Mouse (Mus musculus): ENCODE data around the gene Gpr161.
A peak's percentile ranks its signal among the peaks of the same experiment; 100 is the strongest.

The Gpr161 gene

GRCm38 (mm10) chr1:165295489-165295888 is at the start of gene Gpr161:
Gene Gpr161 (plus strand): TSS chr1:165295789.
- DNase-seq (ENCODE audit: low read depth, low spot score) = no peak

DNA sequence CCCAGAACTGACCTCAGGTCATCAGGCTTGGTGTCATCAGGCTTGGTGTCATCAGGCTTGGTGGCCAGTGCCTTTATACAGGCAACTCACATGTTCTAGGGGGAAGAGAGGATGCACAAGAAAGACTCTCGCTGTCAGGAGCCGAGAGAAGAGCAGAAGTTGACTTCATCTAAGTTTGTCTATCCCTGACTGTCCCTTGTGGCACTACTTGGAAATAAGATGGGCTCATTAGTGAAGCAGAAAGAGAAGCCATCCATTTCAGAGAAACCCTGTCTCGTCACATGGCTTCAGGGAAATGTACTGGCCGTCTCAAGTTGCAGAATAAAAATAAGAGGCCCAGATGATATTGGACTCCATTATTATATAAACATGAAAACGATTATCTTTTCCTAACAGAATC is 49.0 kb upstream of the Gpr161 start:
- DNase-seq (ENCODE audit: low read depth, low spot score) = no peak

DNA sequence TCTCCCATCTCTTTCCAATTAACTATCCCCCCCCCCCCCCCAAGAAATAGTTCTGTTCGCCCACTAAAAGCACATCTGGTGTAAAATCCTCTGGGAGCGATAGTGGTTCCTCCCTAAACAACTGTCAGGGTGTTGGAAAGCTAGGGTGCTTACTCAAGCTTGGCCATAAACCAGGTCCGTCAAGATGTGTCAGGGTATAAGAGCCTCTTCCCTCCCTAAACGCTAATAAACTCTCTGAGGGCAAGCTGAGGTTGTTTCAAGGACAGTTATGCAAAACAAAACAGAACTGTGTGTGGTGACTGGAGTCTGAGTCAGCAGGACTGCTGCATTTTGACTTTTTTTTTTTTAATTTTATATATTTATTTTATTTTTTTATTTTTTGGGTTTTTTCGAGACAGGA is 48.5 kb upstream of the Gpr161 start:
- DNase-seq (ENCODE audit: low read depth, low spot score) = no peak

DNA sequence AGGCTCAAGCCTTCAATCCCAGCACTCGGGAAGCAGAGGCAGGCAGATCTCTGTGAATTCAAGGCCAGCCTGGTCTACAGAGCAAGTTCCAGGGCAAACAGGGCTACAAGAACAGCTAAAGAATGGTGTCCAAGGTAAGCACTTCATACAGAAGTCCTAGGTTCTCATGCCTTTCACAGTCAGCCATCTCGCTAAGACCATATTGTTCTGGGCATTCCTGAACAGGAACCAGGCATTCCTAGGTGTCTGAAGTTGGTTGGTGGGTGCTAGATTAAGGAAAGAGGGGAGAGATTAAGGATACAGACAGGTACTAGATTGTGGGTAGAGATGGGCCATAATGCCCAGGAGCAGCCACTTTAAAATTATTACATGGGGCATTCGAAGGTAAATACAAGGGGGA is 47.8 kb upstream of the Gpr161 start:
- DNase-seq (ENCODE audit: low read depth, low spot score) = no peak

- DNase-seq (ENCODE audit: low read depth, low spot score) = no peak
These were observed 46.7 kb upstream of the Gpr161 start for GRCm38 (mm10) chr1:165248842-165249241.

DNA sequence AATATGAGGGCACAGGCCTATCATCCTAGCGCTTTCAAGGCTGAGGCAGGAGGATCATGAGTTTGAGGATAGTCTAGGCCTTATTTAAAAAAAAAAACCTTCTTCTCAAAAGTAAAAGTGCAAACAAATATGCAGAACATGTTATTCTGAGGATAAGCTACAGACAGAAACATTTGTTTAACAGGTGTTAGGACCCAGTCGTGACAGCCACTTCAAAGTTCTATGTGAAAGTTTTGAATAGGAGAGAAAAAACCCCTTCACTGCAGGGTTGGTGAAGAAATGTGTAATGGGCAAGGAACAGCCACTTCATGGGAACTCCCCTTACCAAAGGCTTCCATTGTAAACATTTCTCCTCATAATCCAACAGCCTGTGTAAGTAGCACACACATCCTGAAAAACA is 45.0 kb upstream of the Gpr161 start:
- DNase-seq (ENCODE audit: low read depth, low spot score) = no peak

DNA sequence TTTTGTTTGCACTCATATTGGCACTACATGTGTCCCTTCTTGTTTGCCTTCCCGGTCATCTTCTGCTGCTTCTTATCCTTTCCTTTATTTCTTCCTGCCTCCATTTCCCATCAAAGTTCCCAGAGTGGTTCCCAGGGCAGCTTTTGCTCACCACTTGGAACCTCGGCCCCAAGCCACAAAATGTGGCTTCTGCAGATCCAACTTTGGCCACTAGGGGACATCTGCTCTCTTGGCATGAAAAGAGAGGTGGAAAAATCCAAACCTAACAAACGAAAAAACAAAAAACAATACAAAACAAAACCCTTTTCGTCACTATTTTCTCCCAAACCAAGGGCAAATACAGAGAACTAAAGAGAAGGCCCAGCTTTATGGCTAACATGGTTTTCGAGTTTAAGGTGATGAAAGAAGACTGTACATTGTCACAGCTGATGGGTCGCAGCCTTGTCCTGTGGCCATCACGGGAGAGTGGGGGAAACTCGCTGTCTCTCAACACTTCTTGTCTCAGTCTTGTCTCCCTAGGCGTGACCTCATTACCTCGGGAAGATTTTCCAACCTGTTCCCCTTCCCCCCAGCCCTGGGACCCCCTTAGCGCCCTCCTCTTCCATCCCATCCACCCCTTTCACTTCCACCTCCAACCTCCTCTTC is 43.4 kb upstream of the Gpr161 start:
- peak; percentile 71 for DNase-seq (ENCODE audit: low read depth, low spot score)

DNA sequence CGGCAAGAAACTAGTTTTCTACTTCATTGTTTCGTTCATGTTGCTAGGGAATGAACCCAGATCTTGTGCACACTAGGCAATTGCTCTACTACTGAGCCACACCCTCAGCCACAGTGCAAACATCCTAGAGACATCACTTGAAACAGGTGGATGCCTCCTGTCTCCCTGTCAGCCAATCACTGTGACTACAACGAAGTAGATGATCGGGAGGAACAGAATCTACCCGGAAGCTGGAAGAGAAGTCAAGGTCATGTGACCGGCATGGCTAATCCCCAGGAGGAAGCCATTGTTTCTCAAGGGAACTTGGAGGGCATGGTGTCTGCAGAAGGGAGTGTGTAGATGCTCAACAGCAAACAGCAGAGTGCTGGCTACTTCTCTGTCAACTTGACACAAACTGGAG is 20.6 kb upstream of the Gpr161 start:
- DNase-seq (ENCODE audit: low read depth, low spot score) = no peak

DNA sequence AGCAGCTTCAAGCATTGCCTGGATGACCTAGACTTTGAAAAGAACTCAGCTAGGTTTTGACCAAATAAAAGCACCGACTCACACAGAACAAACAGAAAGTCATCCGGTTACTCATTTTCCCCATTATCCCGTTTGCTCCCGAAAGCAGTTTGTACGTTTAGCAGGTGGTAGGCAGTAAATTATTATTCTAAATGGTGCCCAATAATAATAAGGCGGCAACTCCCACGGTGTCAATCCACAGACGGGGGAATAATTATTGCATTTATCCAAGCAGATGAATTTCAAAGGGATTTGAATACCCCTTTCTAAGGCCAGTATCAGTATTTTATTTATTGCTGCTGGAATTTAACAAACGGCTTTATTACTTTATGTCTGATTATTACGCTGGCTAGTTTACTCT is 14.8 kb upstream of the Gpr161 start:
- no peak for DNase-seq (ENCODE audit: low read depth, low spot score)

DNA sequence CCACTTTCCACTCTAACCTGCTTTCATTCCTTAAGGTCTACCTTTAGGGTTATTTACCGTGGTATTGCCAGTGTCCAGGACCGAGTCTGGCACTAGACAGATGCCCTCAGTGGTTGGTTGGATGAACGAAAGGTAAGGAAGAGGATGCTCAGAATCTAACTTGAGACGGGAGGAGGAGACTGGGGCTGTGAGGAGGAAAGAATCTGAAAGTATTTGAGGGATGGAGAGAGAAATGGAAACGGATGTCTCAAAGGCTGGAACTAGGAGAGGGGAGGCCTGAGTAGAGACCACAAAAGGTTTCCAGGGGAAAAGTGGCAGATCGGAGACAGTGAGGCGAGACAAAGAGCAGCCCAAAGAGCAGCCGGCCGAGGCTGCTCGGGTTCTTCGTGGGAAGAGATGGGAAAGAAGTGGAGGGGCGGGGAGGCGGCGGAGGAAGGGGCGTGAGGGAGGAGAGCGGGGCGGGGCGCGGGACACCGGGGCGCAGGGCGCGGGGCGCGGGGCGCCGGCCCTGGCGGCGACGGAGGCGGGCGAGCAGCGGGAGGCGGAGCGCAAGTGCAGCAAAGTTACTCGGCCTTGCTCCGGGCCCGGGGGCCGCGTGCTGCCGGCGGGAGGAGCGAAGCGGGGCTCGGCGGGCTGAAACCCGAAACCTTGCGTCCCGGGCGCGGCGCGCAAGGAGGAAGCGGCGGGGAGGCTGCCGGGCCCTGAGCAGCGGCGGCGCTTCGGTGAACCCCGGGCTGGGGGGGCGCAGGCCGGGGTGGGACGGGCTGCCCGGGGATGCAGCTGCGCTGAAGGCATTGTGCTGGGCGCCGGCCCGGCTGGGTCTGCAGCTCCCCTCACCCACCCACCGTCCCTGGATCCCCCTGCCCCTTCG is 14.0 kb upstream of the Gpr161 start:
- DNase-seq (ENCODE audit: low read depth, low spot score) = peak; percentile 75

DNA sequence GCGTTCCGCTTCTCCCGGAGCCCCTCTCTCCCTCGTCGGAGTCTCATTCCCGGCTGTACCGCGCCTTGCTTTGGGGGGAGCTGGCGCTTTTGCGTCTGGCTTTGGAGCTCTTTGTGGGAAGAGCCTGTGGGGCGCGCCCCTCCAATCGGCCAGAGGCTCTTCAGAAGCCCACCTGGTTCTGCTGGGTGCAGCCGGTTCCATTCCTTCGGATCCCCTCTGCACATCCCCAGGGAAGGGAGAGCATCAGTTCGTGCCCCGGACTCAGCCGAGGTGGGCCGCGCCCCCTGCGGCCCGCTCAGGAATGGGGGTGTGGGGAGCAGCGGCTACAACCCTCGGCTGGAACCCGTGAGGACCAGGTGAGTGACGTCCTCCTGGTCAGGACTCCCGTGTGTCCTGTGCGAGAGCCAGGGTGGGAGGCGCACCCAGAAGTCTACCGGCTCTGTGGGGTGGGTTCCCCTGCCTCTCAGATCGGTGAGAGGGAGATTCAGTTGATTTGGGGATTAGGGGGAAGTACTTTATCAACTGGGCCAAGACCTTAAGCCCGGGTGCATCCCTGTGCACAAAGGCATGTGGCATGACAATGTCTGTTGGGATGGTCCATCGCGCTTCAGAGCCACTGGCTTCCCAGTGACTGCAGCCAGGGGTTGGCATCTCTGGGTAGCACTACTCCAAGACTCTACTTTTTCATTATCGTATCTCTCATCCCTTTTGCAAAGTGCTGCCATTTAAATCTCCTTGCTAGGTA is 13.2 kb upstream of the Gpr161 start:
- peak; percentile 61 for DNase-seq (ENCODE audit: low read depth, low spot score)

- DNase-seq (ENCODE audit: low read depth, low spot score) = no peak
These were observed 12.6 kb upstream of the Gpr161 start for GRCm38 (mm10) chr1:165282967-165283345.

DNA sequence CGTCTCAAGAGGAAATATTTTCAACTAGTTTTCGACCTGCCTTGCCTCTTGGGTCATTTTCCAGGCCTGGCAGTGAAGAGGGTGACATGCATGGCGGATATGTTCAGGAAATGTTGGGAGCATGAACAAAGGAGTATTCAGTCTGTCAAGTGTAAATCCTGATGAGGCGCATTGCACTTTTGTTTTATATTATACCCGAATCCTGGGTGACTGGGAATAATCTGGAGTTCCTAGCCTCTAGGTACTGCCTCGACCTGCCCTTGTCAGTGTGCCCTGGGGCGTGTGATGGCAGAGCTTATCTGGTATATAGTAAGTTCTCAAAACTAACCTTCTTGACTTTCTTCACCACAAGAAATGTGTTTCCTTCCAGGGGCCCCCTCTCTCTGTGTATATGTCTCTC is 11.5 kb upstream of the Gpr161 start:
- no peak for DNase-seq (ENCODE audit: low read depth, low spot score)

DNA sequence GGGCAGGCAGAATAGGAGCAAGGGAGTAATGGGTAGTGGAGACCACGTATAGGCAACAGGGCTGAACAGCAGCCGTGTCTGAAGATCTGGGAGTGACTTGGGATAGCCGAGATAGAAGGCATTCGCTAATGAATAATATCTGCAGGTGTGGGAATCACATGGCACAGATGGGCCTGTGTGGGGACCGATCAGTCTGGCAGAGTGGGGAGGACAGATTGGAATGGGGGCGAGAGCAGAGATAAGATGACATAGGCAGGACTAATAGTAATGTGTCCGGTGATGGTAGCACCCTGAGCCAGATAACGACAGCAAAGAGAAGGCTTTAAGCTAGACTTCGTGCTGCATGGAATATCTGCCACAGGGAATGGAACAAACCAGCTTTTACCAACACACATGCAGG is 7.4 kb upstream of the Gpr161 start:
- no peak for DNase-seq (ENCODE audit: low read depth, low spot score)

- DNase-seq (ENCODE audit: low read depth, low spot score) = no peak
These were observed 5.8 kb upstream of the Gpr161 start for GRCm38 (mm10) chr1:165289831-165290230.

- DNase-seq (ENCODE audit: low read depth, low spot score) = no peak
These were observed 4.0 kb upstream of the Gpr161 start for GRCm38 (mm10) chr1:165291606-165292005.

DNA sequence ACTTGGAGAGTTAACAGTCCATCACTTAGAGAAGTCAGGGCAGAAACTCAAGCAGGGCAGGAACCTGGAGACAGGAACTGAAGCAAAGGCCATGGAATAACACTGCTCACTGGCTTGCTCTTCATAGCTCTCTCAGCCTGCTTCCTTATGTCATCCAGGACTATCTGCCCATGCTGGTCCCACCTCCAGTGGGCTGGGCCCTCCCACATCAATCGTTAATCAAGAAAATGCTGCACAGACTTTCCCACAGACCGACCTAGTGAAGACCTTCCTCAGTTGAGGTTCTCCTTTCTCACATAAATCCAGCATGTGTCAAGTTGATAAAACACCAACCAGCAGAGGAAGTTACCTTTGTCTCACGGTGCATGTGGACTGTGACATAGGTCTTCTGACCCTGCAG is 5.5 kb downstream of the Gpr161 start:
- DNase-seq (ENCODE audit: low read depth, low spot score) = no peak

GRCm38 (mm10) chr1:165301567-165301966 is 6.0 kb downstream of the Gpr161 start:
- no peak for DNase-seq (ENCODE audit: low read depth, low spot score)

DNA sequence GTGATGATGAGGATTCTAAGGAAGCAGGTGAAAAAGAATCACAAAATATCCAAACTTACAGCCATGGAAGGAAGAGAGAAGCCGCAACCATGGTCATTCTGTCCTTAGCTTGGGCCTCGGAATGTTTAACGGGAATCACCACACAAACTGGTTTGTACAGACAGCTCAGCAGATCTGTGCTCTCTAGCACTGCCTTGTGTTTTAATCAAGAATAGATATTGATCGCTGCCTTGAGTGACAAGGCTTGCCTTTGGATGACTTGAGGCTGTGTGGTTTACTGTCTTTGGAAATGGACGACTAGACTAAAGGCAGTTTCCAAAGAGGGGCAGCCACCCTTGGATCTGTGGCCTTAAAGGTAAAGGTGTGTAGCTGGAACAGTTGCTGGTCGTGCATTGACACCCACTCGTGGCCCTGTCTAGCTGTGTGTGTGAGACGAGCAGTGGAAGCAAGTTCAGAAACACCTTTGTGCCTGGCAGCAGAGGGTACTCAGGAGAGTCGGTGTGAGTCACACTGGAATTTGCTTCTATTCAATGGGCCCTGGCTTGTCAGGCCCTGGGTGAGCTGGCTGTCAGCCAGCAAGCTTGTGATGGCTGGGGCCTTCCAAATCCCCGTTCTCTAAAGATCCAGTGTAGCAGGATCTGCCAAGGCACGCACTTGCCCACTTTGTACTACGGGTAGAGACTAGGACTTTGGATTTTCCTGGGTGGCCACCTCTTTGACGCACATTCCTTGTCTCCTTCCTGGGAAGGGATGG is 7.0 kb downstream of the Gpr161 start:
- no peak for DNase-seq (ENCODE audit: low read depth, low spot score)

- no peak for DNase-seq (ENCODE audit: low read depth, low spot score)
These were observed 7.6 kb downstream of the Gpr161 start for GRCm38 (mm10) chr1:165303209-165303608.

- no peak for DNase-seq (ENCODE audit: low read depth, low spot score)
These were observed 8.8 kb downstream of the Gpr161 start for GRCm38 (mm10) chr1:165304341-165304740.

GRCm38 (mm10) chr1:165308180-165308579 is 12.6 kb downstream of the Gpr161 start:
- DNase-seq (ENCODE audit: low read depth, low spot score) = no peak

All from mesoderm, embryonic 11.5 days (tissue).